Mouse (Mus musculus) gonadal fat pad, adult 2 months (tissue): Measurements from ENCODE around the gene Mtfr1l. TPM values are rescaled to one million over a fixed set of nuclear protein-coding genes. Genes with fewer than 3 reads are reported as not detected.

Source experiments
- DNase-seq: peaks from one replicate; pipeline ENCODE4 v3.0.0-alpha.2; 2012; ENCODE audit warnings: low read depth
- polyA plus RNA-seq: library from polyadenylated mRNA; depleted of rRNA; stranded (reverse); fragments of >200 nt; gene quantifications from 2 replicates; pipeline ENCODE4 v1.2.3, GENCODE M21; 2012

The Mtfr1l gene
- polyA plus RNA-seq, 1 experiment = 153 TPM

- no peak for DNase-seq
Observed at GRCm38 (mm10) chr4:134557626-134558249, 22.6 kb upstream of the Mtfr1l start.

DNA sequence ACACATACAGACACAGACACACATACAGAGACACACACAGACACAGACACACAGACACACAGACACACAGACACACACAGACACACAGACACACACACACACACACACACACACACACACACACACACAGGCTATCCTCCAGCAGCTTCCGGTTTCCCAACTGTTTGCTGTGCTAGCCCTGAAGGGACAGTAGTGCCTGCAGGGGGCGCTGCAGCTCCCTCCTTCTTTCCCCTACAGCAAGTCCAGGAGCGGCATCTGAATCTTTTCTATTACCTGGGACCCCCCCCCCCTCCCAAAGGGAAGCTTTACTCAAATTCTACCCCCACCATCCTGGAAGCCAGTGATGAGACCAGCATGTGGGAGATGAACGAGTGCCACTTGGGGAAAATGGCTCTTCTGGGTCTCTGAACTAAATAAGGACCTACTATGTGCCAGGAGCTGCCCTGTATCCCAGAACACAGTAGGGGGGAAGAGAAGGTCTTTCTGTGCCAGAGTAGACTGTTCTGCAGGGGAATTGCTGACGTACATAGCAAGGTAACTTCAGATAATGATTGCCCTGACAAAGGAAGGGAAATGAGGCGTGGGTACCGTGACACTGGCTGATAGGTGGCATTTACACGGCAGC is 20.9 kb upstream of the Mtfr1l start:
- DNase-seq = no peak

- DNase-seq = no peak
Observed at GRCm38 (mm10) chr4:134553631-134554030, 18.4 kb upstream of the Mtfr1l start.

- no peak for DNase-seq
Observed at GRCm38 (mm10) chr4:134551494-134552316, 16.5 kb upstream of the Mtfr1l start, which contains the start of gene Selenon. Gene Selenon, minus strand, starts transcription at chr4:134552166.

DNA sequence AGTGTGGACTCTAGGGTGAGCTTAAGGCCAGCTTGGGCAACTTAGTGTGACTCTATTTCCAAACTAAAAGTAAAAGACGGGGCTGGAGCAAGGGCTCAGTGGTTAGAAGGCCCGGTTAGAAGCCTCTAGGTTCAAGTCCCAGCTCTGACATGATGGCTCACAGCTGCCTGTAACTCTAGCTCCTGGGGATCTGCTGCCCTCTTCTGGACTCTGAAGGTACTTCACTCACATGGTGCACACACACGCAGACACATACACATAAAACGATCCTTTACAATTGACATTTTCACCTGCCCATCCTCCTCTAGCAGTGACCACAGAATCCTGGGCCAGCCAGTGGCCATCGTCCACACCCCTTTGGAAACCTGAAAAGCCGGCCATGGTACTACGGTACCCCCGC is 14.7 kb upstream of the Mtfr1l start:
- no peak for DNase-seq

GRCm38 (mm10) chr4:134548169-134548938 is 13.2 kb upstream of the Mtfr1l start:
- no peak for DNase-seq

DNA sequence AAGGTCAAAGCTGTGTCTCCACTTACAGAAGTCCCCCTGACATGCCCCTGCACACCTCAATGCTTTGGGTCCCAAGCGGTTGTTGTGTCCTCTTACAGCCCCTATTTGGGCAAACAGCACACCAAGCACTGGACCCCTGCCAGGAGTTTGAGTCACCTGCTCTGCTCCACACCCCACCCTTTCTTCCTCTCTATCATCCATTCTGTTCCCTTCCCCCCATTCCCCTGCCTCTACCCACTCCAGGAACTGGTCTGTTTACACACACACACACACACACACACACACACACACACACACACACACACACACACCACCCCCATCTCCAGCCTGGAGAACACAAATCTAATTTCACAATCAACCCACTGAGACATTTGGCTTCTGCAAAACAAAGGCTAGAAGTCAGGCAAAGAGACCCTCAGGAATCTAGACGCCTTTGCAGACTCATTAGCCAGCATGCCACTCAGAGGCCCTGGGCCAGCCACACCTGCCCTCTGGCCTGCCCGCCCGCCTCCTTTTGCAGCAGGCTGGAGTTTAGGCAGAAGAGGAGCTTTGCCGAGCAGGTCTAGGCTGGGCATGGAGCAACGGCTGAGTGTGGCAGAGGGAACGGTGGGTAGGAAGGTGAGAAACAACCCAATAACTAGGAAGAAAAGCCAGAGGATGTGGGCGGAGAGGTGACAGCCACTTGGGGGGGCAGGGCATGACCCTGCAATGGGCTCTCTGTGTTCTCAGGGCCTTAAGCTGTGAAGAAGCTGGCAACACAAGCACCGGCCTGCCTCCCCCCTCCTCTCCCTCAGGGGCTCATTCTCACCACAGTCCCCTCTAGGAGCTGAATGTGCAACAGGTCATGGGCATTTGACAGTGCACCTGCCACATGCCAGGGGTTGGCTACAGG is 11.9 kb upstream of the Mtfr1l start:
- no peak for DNase-seq

DNA sequence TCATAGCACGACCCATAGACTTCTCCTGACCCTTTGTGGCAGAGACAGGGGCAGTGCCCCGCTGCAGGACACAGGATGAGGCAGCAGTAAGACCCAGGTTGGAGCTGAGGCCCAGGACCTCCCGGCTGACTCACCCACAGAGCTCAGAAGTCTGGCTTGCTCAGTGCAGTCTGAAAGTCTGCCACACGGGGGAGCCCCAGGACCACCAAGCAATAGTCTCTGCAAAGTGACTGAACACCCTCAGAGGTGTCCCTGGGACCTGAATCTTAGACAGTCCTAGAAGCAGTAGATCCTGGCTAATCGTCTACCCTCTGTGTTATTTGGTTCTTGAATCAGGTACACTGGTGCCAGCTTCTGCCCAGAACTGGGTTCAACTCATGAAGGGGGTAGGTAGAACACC is 8.1 kb upstream of the Mtfr1l start:
- peak; percentile 13 for DNase-seq

- no peak for DNase-seq
Observed at GRCm38 (mm10) chr4:134542726-134543125, 7.5 kb upstream of the Mtfr1l start.

GRCm38 (mm10) chr4:134538997-134539580 is 3.9 kb upstream of the Mtfr1l start:
- DNase-seq = no peak

- DNase-seq = peak; percentile 95
Observed at GRCm38 (mm10) chr4:134535787-134536151, 582 bp upstream of the Mtfr1l start.

DNA sequence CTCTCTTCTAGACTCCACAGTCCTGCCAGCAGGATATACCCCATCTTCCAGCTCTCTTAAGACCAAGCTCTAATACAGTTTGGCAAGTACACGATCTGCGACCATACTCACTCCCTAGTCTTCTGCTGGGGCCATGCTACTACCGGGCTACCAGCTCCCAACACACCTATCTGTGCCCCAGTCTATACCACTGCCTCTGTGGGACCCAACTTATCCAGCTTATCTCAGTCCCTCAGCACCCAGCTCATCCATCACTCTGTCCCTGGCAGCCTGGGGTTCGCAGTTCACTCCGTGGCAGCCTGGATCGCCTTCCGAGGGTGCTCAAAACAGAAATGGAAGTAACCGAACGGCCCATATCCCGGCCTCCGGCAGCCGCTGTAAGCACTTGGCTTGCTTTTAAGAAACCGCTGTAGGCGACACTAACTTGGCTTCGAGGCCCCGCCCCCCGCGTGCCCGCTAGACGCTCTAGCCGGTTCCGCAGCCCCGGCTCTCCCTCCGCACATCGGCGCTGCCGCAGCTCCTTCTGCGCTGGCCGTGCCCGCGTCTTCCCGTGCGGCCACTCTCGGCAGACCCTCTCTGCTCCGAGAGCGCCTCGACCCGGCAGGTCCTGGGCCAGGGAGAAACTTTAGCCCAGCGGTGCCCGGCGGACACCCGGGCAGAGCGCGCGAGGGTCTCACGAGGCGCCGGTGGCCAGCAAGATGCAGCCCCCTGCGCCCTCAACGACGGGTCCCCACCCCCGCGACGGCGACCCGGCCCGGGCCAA is 882 bp downstream of the Mtfr1l start:
- no peak for DNase-seq

GRCm38 (mm10) chr4:134533421-134533820 is 1.8 kb downstream of the Mtfr1l start:
- no peak for DNase-seq

- DNase-seq = no peak
Observed at GRCm38 (mm10) chr4:134532928-134533327, 2.3 kb downstream of the Mtfr1l start.

DNA sequence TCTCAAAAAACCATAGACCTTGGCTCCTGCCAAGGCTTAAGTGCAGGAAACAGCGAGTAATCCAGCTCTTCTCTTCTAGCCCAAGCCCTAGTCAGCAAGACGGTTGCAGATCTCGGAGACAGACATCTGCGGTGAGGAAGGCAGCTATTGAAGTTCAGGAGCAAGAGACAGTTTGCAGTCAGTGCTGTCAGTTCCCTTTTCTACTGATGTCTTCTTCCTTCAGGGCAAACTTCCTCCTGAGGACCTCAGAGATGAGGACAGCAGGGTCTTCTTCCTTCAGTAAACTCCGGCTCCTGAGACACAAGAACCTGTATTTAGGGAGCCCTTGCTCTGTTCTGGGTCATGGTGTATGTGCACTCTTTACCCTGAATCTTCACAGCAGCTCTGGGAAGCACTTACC is 9.0 kb downstream of the Mtfr1l start:
- no peak for DNase-seq

DNA sequence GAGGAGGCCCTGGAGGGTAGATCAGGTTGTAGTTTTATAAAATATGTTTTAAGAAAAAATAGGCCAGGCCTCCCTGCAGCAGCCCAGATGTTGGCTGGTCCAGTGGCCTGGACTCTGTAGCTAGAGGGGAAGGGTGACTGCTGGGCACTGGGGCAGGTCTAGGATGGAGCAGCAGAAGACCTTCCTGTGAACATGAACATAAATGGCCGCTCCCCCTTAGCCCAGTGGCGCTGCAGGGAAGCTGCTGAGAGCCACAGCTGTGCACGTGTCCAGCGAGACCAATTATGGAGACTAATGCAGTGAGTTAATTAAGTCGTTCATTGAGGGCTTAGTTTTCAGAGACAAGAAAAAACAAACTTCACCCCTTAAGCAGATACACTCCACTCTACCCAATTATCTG is 9.4 kb downstream of the Mtfr1l start:
- no peak for DNase-seq

- DNase-seq = no peak
Observed at GRCm38 (mm10) chr4:134523447-134523846, 11.7 kb downstream of the Mtfr1l start.

GRCm38 (mm10) chr4:134519281-134519680 is 15.9 kb downstream of the Mtfr1l start:
- no peak for DNase-seq

DNA sequence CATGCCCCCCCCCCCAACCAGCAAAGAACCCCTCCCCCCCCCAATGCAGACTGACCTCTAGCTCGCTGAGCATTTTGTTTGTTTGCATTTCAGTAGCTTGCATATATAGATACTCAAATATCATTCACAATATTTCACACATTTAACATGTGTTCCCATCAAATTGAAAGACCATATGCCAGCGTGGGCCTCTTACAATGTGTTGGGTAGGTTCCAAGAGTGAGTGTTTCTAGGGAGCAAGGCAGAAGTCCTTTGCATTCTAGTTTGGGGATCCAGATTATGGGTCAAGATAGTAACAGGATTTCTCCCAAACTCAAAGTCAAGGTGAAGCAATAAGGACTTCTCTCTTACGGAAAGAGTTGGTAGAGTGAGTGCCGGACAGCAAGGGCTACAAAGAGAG is 16.6 kb downstream of the Mtfr1l start:
- DNase-seq = no peak

DNA sequence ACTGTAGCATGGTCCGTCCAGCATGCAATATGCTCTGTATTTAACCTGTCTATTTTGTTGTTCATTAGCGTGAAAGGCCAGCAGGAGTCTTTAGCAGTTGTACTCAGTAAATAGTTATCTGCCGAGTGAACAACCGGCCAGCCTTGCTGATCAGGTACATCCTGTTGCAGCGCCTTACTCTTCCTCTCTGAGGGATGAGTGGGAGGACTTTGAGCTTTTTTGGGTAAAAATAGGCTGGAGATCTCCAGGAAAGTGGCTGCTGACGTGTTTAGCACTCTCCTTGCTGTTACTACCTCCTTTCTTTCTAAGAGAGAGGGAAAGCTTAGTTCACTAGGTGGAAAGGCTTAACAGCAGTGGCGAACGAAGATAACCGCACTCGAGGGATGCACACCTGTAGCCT is 17.5 kb downstream of the Mtfr1l start:
- DNase-seq = no peak
